Mouse (Mus musculus) urinary bladder, adult 18-20 months (tissue): Measurements from ENCODE around the gene Mtg1.

Experiments
- DNase-seq, 2 experiments: peaks; one replicate each; pipeline ENCODE4 v3.0.0; 2022; ENCODE audit warnings: low spot score in 2 of 2, mixed read lengths in 2 of 2

The Mtg1 gene

DNA sequence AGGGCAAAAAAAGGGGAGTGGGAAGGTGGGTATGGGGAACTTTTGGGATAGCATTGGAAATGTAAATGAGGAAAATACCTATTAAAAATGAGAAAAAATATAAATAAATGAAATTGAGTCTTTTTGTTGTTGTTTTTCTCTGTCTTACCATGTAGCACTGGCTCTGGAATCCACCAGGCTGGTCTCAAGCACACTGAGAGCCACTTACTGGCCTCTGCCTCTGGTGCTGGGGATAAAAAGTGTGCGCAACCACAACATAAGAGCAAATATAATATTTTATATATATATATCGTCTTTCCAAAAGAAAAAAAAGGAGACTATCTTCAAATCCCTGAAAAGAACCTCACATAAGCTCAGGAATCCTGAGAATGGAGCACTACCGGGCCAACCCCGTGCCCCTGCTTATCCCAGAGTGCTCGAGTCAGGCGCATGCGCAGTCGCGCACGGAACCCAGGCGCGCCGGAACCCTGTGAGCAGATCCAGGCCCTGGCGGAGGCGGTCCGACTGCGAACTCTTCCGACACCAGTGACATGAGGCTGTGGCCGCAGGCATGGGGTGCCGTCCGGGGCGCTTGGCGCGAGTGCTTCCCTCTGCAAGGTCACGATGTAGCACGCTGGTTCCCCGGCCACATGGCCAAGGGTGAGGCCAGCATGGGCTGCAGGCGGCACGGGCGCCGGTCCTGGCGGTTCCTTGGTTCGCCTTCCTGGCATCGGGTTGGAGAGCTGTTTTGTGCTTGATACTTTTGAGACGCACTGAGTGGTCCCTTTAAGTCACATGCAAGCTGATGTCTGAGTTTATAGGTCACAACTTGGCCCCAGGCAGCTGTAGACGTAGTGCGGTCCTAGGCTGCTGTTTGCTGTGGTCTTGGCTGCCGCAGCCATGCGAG lies at the start of gene Mtg1:
Gene Mtg1, plus strand, starts transcription at position 430 of the 886 bp plus-strand sequence.
- peak; percentile 91 to 95 for DNase-seq

DNA sequence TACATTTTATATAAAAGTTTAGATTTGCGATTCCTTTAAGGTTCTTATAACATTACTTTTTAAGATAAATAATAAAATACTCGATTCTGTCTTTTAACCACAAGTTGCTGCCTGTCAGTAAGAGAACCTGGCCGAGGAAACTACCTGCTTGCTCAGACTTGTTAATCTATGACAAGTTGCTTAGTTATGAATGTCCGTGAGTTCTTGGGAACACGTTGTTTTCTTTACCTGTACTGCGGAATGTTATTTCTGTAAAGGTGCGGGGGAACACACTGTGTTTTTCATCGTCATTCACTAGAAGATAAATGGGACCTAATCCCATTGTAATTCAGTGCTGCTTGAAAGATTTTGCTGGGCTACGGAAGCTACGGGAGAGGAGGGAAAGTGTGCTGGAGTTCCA lies 46.8 kb upstream of the Mtg1 start:
- DNase-seq: no peak

DNA sequence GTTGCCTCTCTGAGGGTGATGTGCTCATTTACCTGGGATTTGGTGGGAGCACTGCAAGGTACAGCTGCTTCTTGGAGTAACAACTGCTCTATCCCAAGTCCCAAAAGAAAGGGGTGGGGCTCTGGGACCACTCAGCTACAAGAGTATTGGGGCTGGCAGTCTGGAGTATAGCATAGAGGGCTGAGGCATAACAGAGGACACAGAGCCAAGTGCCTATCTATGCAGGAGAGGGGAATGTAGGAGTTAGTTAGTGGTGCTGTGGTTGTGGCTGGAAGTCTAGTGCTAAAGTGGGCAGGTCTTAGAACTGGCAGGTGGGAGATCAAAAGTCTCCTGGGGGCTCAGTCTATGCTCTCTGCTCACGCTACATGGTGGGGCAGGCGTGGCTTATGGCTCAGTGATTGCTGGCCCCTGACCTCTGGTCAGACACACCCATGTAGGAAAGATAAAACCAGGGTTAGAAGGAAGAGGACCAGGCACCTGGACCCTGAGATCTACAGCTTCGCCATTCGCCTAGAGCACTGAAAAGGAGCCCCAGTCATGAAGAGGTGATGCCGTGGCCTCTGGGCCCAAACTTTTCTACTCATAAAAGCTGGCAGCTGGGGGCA lies 44.3 kb upstream of the Mtg1 start, which contains the start of gene Prap1:
Gene Prap1, plus strand, starts transcription at position 472 of the 605 bp plus-strand sequence.
- DNase-seq: no peak

DNA sequence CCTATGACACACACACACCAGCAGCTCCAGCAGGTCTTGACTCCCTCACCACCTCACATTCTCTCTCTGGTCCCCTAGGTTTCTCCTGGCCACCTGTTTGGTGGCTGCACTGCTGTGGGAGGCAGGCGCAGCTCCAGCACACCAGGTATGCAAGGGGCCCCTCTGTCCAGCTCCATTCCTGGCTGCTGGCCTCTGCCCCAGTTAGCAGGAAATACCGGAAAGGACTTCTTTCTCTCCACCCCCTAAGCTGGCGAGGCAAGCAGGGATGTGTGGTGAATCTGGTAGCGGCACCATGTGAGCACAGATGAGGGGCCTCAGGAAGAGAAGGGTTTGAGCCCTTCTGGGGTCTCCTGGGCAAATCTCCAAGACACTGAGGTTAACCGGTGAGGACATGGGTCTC lies 42.4 kb upstream of the Mtg1 start:
- peak; percentile 43 to 50 for DNase-seq

DNA sequence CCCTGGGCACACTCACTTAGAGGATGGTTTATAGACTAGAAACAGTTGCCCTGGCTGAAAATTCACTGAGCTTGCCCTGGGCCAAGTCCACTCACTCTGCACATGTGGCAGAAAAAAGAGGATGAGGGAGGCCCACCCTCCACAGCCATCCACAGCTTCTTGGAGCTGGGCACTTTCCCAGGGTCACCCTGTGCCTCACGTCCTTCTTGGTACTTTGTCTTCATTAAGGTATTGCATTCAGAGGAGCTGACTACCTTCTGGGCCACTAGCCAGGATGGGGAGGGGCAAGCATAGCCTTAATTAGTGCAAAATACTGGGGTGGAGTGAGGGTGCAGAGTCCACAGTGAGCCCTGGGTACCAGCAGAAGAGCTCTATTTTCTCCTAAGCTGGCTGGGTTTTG lies 41.8 kb upstream of the Mtg1 start:
- no peak for DNase-seq

DNA sequence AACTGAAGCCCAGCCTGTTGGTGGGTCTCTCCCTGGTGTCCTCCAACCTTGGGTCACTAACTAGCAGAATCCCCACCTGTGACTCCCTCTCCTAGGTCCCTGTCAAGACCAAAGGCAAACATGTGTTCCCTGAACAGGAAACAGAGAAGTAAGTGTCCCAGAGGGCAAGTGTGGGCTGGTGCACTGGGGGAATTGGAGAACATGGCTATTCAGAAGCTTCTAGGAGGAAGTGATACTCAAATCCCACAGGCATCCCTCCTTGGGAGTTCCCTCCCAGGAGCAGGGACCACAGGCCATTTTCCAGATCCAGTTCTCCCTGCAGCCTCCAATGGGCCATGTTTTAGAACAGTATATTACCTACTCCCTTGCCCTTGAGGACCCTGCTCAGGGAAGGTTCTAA lies 41.3 kb upstream of the Mtg1 start:
- no peak for DNase-seq

DNA sequence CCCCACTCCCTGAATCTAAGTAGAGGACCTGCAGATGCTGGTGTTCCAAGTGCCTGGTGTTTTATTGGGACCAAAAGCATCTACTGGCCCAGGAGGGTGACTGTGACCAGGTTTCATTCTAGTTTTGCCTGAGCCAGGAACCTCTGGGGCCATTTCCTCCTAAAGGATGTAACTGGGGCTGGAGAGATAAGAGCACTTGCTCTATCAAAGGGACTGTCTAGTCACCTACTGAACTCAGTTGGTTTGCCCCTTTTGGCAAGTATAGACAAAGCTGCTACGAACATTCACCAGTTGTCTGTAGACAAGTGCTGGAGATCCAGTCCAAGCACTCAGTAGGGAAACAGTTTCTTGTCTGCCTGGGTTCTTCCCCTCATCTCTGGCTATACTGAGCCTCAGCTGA lies 38.9 kb upstream of the Mtg1 start:
- no peak for DNase-seq

DNA sequence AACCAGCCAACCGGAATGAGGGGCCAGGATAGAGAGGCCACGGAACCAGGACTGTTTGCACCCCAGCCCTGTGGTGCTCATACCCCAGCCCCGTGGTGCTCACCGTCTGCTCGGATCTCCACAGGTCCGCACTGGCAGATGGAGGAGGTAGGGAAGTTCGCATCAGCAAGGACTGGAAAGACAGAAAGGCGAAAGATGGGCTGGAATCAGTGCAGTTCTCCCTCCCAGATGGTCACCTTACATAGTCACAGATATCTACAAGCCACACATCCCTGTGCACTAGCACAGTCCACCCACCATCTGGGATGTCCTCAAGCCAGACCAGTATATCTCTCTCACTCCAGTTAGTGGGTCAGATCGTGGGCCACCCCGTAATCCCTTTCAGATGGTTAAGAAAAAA lies 35.9 kb upstream of the Mtg1 start:
- no peak for DNase-seq

DNA sequence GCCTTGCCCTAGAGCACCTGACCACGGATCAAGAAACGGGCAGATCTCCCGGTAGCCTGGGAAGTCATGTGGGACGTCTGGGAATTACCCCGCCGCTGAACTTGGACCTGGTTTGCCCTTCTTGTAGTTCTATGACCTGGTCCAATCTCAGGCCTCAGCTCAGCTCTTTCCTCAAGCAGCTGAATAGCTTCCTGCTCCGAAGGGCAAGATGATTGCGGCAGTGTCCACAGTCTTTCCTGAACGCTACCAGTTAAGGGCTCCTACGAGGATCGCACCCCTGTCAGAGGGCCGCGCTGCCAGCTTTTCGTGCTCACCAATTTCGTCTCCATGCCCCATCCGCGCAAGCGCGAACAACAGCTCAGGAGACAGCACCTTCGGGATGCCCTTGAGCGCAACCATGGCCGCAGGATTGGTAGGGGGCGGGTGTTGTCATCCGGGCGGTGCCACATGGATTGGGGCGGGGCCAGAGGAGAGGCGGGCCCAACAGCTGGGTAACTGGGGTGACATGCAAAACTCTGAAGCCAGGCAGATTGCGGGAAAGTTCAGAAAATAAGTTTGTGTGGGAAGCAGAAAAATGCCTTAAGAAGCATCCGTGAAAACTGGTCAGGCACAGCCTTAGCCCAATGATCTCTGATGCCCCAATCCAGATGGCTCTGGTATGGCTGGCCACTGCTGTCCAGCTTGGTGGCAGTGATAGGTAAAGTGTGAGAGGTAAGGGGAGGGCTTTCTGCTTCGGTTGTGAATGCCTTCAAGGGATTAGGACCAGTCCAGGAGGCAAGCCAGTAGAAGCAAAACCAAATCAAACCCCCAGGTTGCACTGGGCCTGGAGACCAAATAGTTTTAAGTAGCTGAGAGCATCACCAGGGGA lies 35.1 kb upstream of the Mtg1 start, which contains the start of gene Fuom:
Gene Fuom, minus strand, starts transcription at position 449 of the 868 bp plus-strand sequence.
- DNase-seq: peak; percentile 85 to 89

DNA sequence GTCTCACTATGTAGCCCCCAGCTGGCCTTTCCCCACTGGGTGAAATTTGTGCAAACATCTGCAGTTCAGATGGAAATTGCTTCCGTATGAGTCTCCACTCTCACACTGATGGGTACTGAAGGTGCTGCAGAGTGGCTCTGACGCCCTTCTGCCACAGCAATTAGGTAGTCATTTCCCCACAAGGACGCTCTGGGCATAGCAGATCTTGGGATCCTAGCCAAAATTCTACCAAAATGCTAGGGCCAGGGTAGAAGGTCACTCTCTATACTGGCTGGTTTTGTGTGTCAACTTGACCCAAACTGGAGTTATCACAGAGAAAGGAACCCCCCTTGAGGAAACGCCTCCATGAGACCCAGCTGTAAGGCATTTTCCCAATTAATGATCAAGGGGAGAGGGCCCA lies 33.4 kb upstream of the Mtg1 start:
- no peak for DNase-seq

DNA sequence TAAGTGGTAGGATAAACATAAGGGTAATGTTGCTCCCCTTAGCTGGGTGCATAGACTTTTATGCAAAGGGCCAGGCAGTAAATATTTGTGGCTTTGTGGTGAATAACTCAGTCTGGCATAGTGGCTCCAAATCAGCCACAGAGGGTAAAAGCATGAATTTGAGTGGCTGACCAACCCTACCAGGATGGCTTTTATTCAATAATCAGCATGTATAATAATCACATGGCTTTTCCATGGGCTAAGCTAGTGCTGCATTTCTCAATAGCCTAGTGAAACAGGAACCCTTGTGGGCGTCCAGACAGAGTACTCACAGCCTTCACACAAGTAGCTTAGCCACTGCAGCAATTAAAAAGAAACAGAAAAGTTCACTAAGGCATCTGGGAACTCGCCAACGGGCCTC lies 25.4 kb upstream of the Mtg1 start:
- DNase-seq: no peak

DNA sequence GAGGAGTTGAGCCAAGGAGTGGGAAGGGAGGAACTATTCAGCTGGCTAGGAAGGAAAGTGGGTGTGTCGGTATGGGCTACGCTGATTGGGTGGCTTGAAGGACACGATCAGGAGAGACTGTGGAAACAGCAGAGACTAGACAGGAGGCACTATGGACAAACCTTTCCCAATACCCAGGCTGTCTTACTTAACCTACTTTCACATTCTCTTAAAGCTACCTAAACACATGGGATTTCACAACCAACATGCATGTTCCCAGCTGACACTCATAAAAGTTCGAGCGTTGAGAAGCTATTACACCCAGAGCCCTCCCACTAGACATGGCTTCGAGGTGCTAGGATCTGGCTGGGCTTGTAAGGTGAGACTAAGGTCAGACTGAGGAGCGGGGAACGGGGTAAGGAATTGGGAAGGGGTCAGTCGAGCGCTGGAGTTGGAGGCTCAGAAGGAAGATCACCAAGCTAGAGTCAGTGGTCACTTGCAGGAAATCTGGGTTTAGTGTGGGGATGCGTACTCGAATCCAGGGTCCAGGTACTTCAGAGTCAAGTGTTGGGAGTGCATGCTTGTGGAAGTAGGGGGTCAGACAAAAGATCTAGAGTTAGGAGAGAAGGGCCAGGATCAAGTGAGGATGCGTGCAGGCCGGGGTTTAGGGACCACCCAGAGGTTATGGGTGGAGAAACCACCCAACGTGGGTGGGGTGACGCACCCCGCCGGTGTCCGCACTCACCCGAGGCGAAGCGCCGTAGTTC lies 21.6 kb upstream of the Mtg1 start, which contains the start of gene Paox:
Gene Paox, plus strand, starts transcription at position 217 of the 746 bp plus-strand sequence.
- DNase-seq: no peak

DNA sequence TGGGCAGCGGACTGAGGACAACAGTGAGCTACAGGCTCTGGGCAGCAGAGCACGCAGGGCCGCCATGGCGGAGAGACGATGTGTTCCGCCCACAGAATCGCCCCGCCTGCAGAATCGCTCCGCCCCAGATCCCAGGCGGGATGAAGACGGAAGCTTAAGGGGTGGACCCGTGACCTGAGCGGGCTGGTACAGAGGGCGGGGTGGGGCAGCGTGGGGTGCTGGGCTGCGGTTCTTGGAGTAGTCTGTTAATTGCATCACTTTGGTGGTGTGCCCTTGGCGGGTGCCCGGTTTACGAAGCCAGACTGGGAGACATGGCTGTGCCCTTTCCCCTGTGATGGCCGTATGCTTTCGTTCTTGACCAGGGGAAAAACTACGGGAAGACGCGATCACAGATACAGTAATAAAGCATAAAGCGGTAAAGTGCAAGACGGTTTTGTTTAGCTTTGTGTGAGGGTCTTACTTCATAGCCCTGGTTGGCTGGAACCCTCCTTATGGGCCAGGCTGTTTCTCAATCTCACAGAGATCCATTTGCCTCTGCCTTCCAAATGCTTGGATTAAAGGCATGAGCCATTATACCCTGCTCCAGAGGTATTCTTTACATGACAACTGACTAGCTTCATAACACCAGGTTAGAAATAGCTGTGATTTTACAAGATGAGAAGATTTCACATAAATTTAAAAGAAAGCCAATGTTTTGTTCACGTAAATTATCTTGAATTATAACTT lies 20.9 kb upstream of the Mtg1 start, which contains the start of gene Echs1:
Gene Echs1, minus strand, starts transcription at position 148 of the 726 bp plus-strand sequence.
- DNase-seq: peak; percentile 90

DNA sequence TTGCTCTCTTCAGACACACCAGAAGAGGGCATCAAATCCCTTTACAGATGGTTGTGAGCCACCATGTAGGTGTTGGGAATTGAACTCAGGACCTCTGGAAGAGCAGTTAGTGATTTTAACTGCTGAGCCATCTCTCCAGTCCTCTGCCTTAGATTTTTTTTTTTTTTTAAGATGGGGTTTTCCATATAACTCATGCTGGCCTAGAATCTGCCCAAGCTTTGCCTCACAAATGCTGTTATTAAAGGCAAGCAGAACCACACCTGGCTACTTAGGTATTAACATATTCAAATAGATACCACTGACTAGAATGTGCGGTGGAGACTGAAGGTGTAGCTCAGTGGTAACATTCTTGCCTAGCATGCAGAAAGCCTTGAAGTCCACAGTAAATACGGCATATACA lies 16.9 kb upstream of the Mtg1 start:
- no peak for DNase-seq

DNA sequence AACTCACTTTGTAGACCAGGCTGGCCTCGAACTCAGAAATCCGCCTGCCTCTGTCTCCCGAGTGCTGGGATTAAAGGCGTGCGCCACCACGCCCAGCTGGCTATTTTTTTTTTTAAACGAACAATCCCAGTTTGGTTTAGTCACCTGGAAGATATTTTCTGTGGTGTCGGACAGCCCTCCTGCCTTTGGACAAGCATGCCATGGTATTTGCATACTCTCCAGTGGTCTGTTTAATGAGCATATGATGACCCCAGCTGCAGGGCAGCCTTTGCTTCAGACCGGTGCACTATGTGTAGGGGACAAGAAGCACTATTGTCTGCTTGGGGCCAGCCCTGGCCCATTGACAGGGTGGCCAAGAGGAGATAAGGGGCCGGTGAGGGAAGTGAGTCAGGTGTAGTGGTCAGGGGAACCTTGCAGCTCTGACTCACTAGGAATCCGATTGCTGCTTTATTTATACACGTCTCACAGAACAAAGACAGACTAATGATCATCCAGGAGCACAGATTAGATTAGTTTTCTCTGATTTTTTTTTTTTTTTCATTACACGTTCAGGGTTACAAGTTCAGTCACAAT lies 15.9 kb upstream of the Mtg1 start:
- DNase-seq: peak in 1 of 2 experiments; percentile 25

DNA sequence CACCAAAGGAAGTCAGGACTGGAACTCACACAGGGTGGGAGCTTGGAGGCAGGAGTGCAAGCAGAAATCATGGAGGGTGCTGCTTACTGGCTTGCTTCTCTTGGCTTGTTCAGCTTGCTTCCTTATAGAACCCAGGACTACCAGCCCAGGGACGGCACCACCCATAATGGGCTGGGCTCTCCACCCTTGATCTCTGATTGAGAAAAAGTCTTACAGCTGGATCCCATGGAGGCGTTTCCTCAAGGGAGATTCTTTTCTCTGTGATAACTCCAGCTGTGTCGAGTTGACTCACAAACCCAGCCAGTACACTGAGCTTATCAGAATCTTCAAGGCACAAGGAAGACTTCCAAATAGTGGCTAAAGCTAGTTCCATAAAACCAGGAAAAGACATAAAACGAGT lies 14.6 kb upstream of the Mtg1 start:
- DNase-seq: no peak

DNA sequence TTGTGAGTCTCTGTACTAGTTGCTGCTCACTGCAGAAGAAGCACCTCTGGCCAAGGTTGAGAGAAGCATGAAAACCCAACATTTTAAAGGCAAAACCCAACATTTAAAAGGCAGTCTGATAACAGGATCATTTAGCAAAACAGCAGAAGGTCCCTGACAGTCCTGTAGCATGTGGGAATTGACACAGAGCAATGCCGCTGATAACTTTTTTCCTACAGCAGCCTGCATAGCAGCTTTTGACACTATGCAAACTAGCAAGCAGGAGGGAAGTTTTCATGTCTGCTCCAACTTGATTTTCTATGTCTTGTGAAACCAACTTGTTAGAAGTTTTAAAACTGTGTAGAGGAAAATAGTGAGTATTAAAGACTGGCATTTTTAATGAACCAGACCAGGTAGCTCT lies 13.0 kb upstream of the Mtg1 start:
- no peak for DNase-seq

DNA sequence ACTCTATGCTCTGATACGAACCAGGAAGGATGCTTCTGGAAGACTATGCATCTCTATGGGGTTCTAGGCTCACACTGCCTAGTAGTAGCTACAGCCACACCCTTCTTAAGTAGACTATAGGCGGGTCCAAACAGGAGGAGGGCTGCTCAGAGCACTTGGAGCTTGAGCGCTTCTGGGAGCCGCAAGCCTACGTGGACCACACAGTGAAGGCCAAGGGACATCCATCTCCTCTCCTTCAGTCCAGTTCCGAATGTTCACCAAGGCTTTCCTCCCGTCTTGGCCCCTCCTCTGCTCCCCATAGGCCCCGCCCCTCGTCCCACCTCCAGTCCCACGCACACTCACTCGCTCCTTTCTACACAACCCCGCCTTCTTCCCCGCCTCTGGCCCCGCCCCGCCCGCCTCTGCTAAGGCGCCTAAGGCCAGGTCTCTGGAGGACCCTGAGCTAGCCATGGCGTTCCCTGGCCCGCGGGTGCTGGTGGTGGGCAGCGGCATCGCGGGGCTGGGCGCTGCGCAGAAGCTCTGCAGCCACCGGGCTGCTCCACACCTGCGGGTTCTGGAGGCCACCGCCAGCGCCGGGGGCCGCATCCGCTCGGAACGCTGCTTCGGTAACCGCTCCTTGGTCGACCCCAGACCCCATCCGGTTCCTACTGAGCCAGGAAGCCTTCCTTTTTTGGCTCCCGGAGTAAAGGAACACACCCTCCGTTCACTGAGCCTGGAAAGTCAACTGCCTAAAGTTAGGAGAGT lies 11.9 kb upstream of the Mtg1 start:
- DNase-seq: peak; percentile 94

DNA sequence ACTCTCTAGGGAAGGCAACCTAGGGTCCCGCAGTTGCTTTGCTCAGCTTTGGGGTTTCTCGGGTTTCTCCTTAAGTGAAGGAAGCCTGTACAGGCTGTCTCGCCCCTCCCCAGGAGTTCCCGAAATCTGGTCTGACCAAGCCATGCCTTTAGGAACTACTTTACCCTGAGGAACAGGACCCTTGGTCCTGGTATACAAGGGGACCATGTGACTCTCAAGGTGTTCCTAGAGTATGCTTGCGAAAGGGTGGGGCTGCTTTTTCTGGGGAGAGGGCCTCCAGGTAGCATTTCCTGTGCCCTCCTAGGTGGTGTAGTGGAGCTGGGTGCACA lies 11.4 kb upstream of the Mtg1 start:
- no peak for DNase-seq

DNA sequence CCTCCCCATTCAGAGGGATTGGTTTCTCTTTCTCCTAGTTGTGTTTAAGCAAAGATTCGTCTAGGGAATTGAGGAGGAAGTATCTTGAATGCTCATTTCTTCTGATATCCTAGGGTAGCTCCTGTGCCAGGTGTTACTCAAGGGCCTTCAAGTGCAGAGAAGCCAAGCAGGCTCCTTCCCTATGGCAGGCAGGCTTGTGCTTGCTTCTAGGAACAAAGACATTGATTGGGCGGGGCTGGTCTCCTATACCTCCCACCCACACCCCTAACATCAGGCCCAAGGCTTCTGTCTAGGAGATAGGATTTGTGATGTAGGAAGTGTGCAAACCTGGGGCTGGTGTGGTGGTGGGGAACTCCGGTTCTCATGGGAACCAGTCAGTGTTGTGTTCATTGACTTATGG lies 10.4 kb upstream of the Mtg1 start:
- DNase-seq: no peak
